Mouse (Mus musculus): ENCODE results near the gene Irs3. TPM values are rescaled to one million over a fixed set of nuclear protein-coding genes. Genes with fewer than 3 reads are reported as not detected.

The Irs3 gene
- polyA plus RNA-seq, 2 experiments: 0.15 to 0.30 TPM

GRCm38 (mm10) chr5:137601365-137601729 is 44.2 kb downstream of the Irs3 start:
- H3K27me3 ChIP-seq (ENCODE audit: control insufficient read depth, insufficient read depth, low read length): no peaks in the 10 kb centered on the region
- TF ChIP-seq POLR2A (IDR thresholded peaks at IDR 0.05; ENCODE audit: borderline replicate concordance, extremely low read depth, insufficient read depth, insufficient read length): no peak
- H3K4me1 ChIP-seq (ENCODE audit: control insufficient read depth, insufficient read depth, low read length): peaks cover 20% of the 10 kb centered on the region
- peak overlapping the region; percentile 78 for H3K4me3 ChIP-seq (replicated peaks; ENCODE audit: low read length)
- H3K9ac ChIP-seq (ENCODE audit: low read depth, low read length, severe bottlenecking): peak overlapping the region; percentile 52
- DNase-seq (ENCODE audit: low spot score) (peak; percentile 35), ATAC-seq (ENCODE audit: low FRiP score, low read depth) (no peak; the same call in 1 of the 2 replicates)
- peak overlapping the region; percentile 59 for H3K27ac ChIP-seq (replicated peaks; ENCODE audit: low read depth, low read length)
- under 1% methylated on average over 22 of the region's 22 CpGs for WGBS
- peaks cover 21% of the 10 kb centered on the region for H3K36me3 ChIP-seq (ENCODE audit: control insufficient read depth, insufficient read depth, low read length)
- H3K9me3 ChIP-seq (ENCODE audit: control insufficient read depth, low read length): no peaks in the 10 kb centered on the region
- peak overlapping the region; percentile 95 for H3K4me2 ChIP-seq (replicated peaks; ENCODE audit: low read depth, low read length, severe bottlenecking)

- H3K36me3 ChIP-seq (ENCODE audit: control insufficient read depth, insufficient read depth, low read length): peaks cover 16% of the 10 kb centered on the region; the same call in 1 of the 2 replicates
- WGBS: under 1% methylated on average over 29 of the region's 41 CpGs
- H3K27me3 ChIP-seq (ENCODE audit: control insufficient read depth, insufficient read depth, low read length): no peaks in the 10 kb centered on the region
- H3K9me3 ChIP-seq (ENCODE audit: control insufficient read depth, low read length): no peaks in the 10 kb centered on the region
- peak within 1 kb of the TSS; percentile 78 for H3K4me3 ChIP-seq (replicated peaks; ENCODE audit: low read length)
- peak within 1 kb of the TSS; percentile 59 for H3K27ac ChIP-seq (replicated peaks; ENCODE audit: low read depth, low read length)
- 0 out of 2 replicates have a peak, but pooled peaks have one; percentile 10 for TF ChIP-seq POLR2A (IDR thresholded peaks at IDR 0.05; ENCODE audit: borderline replicate concordance, extremely low read depth, insufficient read depth, insufficient read length)
- ATAC-seq (ENCODE audit: low FRiP score, low read depth): peak; percentile 95
- H3K4me2 ChIP-seq (replicated peaks; ENCODE audit: low read depth, low read length, severe bottlenecking): peak within 1 kb of the TSS; percentile 95
- peak; percentile 100 for DNase-seq (ENCODE audit: low spot score)
- peaks cover 20% of the 10 kb centered on the region for H3K4me1 ChIP-seq (ENCODE audit: control insufficient read depth, insufficient read depth, low read length)
- H3K9ac ChIP-seq (ENCODE audit: low read depth, low read length, severe bottlenecking): peak within 1 kb of the TSS; percentile 79
These were observed 44.7 kb downstream of the Irs3 start, which contains the start of gene Mospd3 for GRCm38 (mm10) chr5:137600619-137601364. Mospd3 (minus strand) TSS chr5:137601058.

DNA sequence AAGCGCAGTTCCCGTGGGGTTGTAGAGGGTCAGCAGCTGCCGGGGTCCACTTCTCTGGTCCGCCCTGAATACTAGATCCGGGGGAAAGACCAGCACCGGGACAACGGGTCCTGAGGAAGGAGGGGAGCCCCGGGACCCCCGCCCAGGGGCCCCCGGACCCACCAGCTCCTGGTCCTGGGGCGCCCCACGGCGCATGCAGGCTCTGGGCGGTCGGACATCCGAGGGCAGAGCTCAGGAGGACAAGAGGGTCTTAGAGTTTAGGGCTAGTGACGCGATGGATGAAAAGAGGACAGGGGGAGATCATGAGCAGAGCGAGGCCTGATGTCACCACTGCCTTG is 45.3 kb downstream of the Irs3 start:
- Histone ChIP-seq H3K27ac (replicated peaks; ENCODE audit: low read depth, low read length) (peak overlapping the region; percentile 59), H3K9me3 (ENCODE audit: control insufficient read depth, low read length) (no peaks in the 10 kb centered on the region), H3K9ac (ENCODE audit: low read depth, low read length, severe bottlenecking) (peak overlapping the region; percentile 79), H3K36me3 (ENCODE audit: control insufficient read depth, insufficient read depth, low read length) (peaks cover 13% of the 10 kb centered on the region; the same call in 1 of the 2 replicates), H3K4me1 (ENCODE audit: control insufficient read depth, insufficient read depth, low read length) (peaks cover 20% of the 10 kb centered on the region), H3K4me3 (replicated peaks; ENCODE audit: low read length) (peak overlapping the region; percentile 78), H3K4me2 (replicated peaks; ENCODE audit: low read depth, low read length, severe bottlenecking) (peak overlapping the region; percentile 95), H3K27me3 (ENCODE audit: control insufficient read depth, insufficient read depth, low read length) (no peaks in the 10 kb centered on the region)
- DNase-seq (ENCODE audit: low spot score) (no peak), ATAC-seq (ENCODE audit: low FRiP score, low read depth) (no peak; the same call in 1 of the 2 replicates)
- TF ChIP-seq POLR2A (IDR thresholded peaks at IDR 0.05; ENCODE audit: borderline replicate concordance, extremely low read depth, insufficient read depth, insufficient read length): no peak
- 2% methylated on average over 16 of the region's 19 CpGs for WGBS

- peaks cover 20% of the 10 kb centered on the region for H3K4me1 ChIP-seq (ENCODE audit: control insufficient read depth, insufficient read depth, low read length)
- H3K4me3 ChIP-seq (replicated peaks; ENCODE audit: low read length): peak overlapping the region; percentile 78
- H3K9me3 ChIP-seq (ENCODE audit: control insufficient read depth, low read length): no peaks in the 10 kb centered on the region
- no peak overlapping the region for H3K27ac ChIP-seq (replicated peaks; ENCODE audit: low read depth, low read length)
- no peaks in the 10 kb centered on the region for H3K27me3 ChIP-seq (ENCODE audit: control insufficient read depth, insufficient read depth, low read length)
- H3K4me2 ChIP-seq (replicated peaks; ENCODE audit: low read depth, low read length, severe bottlenecking): peak overlapping the region; percentile 95
- DNase-seq (ENCODE audit: low spot score): no peak
- H3K36me3 ChIP-seq (ENCODE audit: control insufficient read depth, insufficient read depth, low read length): 0 out of 2 replicates have a peak, but pooled peaks cover 9% of the 10 kb centered on the region
- ATAC-seq (ENCODE audit: low FRiP score, low read depth): no peak
- peak overlapping the region; percentile 79 for H3K9ac ChIP-seq (ENCODE audit: low read depth, low read length, severe bottlenecking)
- no peak for TF ChIP-seq POLR2A (IDR thresholded peaks at IDR 0.05; ENCODE audit: borderline replicate concordance, extremely low read depth, insufficient read depth, insufficient read length)
- 61% methylated on average over 9 of the region's 9 CpGs for WGBS
These were observed 45.9 kb downstream of the Irs3 start for GRCm38 (mm10) chr5:137599600-137599999.

GRCm38 (mm10) chr5:137598100-137598826 is 47.3 kb downstream of the Irs3 start:
- Histone ChIP-seq H3K4me1 (ENCODE audit: control insufficient read depth, insufficient read depth, low read length) (peaks cover 16% of the 10 kb centered on the region), H3K9me3 (ENCODE audit: control insufficient read depth, low read length) (no peaks in the 10 kb centered on the region), H3K27ac (replicated peaks; ENCODE audit: low read depth, low read length) (no peak overlapping the region), H3K4me2 (replicated peaks; ENCODE audit: low read depth, low read length, severe bottlenecking) (no peak overlapping the region), H3K27me3 (ENCODE audit: control insufficient read depth, insufficient read depth, low read length) (no peaks in the 10 kb centered on the region), H3K4me3 (replicated peaks; ENCODE audit: low read length) (no peak overlapping the region), H3K9ac (ENCODE audit: low read depth, low read length, severe bottlenecking) (no peak overlapping the region), H3K36me3 (ENCODE audit: control insufficient read depth, insufficient read depth, low read length) (0 out of 2 replicates have a peak, but pooled peaks cover 9% of the 10 kb centered on the region)
- 97% methylated on average over 2 of the region's 2 CpGs for WGBS
- ATAC-seq (ENCODE audit: low FRiP score, low read depth): no peak
- no peak for DNase-seq (ENCODE audit: low spot score)
- no peak for TF ChIP-seq POLR2A (IDR thresholded peaks at IDR 0.05; ENCODE audit: borderline replicate concordance, extremely low read depth, insufficient read depth, insufficient read length)

Data from limb, embryonic 14.5 days (tissue).